Mouse (Mus musculus) midbrain, embryonic 11.5 days (tissue): ENCODE measurements around the gene Gm49378. TPM values are rescaled to one million over a fixed set of nuclear protein-coding genes. Genes with fewer than 3 reads are reported as not detected.

Experiments
- ATAC-seq: fragments of 200-750 bp; cut with Nextera tagmentation; 2 replicates; pipeline ENCODE4 v1.8.0; 2017; ENCODE audit warnings: moderate TSS enrichment, moderate library complexity; ENCODE audit not compliant: low FRiP score
- DNase-seq: peaks from one replicate; pipeline ENCODE4 v3.0.0; 2015; ENCODE audit warnings: low spot score; ENCODE audit errors: missing footprints
- H3K27ac ChIP-seq: fragments of 300-500 bp; sonication (generic); 2 replicates; pipeline ENCODE4 v1.5.1; 2014; ENCODE audit warnings: low read depth, low read length
- H3K27me3 ChIP-seq: fragments of 300-500 bp; sonication (generic); 2 replicates; pipeline ENCODE4 v1.6.1; 2014; ENCODE audit warnings: mild to moderate bottlenecking, low read length, moderate library complexity, mixed read lengths; ENCODE audit not compliant: control insufficient read depth, insufficient read depth
- H3K36me3 ChIP-seq: fragments of 300-500 bp; sonication (generic); 2 replicates; pipeline ENCODE4 v1.6.1; 2014; ENCODE audit warnings: mild to moderate bottlenecking, low read length, moderate library complexity, mixed read lengths; ENCODE audit not compliant: control insufficient read depth, insufficient read depth
- H3K4me1 ChIP-seq: fragments of 300-500 bp; sonication (generic); 2 replicates; pipeline ENCODE4 v1.6.1; 2014; ENCODE audit warnings: low read length; ENCODE audit not compliant: control insufficient read depth, insufficient read depth
- H3K4me2 ChIP-seq: fragments of 300-500 bp; sonication (generic); 2 replicates; pipeline ENCODE4 v1.6.1; 2014; ENCODE audit warnings: mild to moderate bottlenecking, moderate library complexity
- H3K4me3 ChIP-seq: fragments of 300-500 bp; sonication (generic); 2 replicates; pipeline ENCODE4 v1.5.1; 2014; ENCODE audit warnings: low read depth, low read length
- H3K9ac ChIP-seq: fragments of 300-500 bp; sonication (generic); 2 replicates; pipeline ENCODE4 v1.6.1; 2014; ENCODE audit warnings: low read length
- H3K9me3 ChIP-seq: fragments of 300-500 bp; sonication (generic); 2 replicates; pipeline ENCODE4 v1.6.1; 2016; ENCODE audit warnings: low read length; ENCODE audit not compliant: control insufficient read depth
- WGBS: fragments of 180-500 bp; shearing (Covaris S2); extraction: QIAGEN DNeasy Blood & Tissue Kit; methylation state at CpG from one replicate; pipeline ENCODE4 v1.1.7; 2014; 5-methylcytosine and 5-hydroxymethylcytosine counted together
- polyA plus RNA-seq: library from polyadenylated mRNA; unstranded; fragments of >200 nt; fragmentation: Nextera tagmentation; extraction: Ambion mirVana; gene quantifications from 2 replicates; pipeline ENCODE4 v1.2.1, GENCODE M21; 2014

Gm49378 gene
- polyA plus RNA-seq, 1 experiment from 2014 or later: 1.8 TPM

DNA sequence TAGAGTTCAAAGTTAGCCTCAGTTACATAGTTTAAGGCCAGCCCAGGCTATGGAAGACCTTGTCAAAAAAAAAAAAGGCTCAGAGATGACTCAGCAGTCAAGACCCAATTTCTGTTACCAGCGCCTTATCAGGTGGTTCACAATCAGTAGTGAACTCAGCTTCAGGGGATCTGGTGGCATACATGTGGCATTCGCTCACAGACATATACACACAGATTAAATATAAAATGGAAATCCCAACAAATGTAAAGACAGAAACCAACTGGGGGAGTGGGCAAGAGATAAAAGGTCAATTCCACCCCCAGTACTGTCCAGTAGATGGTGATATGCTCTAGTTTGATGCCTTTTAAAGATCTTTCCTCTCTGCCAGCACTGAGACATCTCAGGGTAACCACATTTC, 51.5 kb downstream of the Gm49378 start:
- peaks cover 5% of the 10 kb centered on the region; the same call in 1 of the 2 replicates for H3K36me3 ChIP-seq
- H3K27ac ChIP-seq: no peak overlapping the region
- no peak overlapping the region for H3K9ac ChIP-seq
- no peak overlapping the region for H3K4me2 ChIP-seq
- no peak overlapping the region for H3K4me3 ChIP-seq
- no peak for ATAC-seq
- no peaks in the 10 kb centered on the region for H3K9me3 ChIP-seq
- DNase-seq: no peak
- WGBS: 98% methylated on average over 2 of the region's 2 CpGs
- no peaks in the 10 kb centered on the region for H3K27me3 ChIP-seq
- peaks cover 7% of the 10 kb centered on the region for H3K4me1 ChIP-seq

DNA sequence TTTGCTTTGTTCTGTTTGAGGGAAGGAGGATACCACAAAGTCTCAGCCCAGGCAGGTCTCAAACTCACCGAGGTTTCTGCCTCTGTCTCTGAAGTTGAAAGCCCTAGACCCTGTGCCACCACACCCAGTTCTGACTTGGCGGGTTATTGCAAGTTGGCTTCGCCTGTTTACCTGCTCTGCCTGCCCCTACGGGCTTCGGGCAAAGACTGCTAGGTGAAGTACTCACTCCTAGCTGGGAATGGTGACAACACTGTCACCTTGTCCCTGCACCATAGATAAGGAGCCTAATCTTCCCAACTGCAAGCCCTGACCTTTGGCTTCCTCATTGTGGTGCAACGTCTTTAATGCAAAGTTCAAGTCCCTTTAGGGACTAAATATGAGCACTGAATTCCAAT, 52.1 kb downstream of the Gm49378 start:
- H3K27ac ChIP-seq: no peak overlapping the region
- H3K4me2 ChIP-seq: no peak overlapping the region; the same call in 1 of the 2 replicates
- H3K9ac ChIP-seq: no peak overlapping the region
- no peaks in the 10 kb centered on the region for H3K27me3 ChIP-seq
- H3K9me3 ChIP-seq: no peaks in the 10 kb centered on the region
- DNase-seq: no peak
- ATAC-seq: no peak
- 65% methylated on average over 6 of the region's 6 CpGs for WGBS
- H3K4me3 ChIP-seq: no peak overlapping the region
- peaks cover 9% of the 10 kb centered on the region; the same call in 1 of the 2 replicates for H3K36me3 ChIP-seq
- peaks cover 7% of the 10 kb centered on the region for H3K4me1 ChIP-seq

DNA sequence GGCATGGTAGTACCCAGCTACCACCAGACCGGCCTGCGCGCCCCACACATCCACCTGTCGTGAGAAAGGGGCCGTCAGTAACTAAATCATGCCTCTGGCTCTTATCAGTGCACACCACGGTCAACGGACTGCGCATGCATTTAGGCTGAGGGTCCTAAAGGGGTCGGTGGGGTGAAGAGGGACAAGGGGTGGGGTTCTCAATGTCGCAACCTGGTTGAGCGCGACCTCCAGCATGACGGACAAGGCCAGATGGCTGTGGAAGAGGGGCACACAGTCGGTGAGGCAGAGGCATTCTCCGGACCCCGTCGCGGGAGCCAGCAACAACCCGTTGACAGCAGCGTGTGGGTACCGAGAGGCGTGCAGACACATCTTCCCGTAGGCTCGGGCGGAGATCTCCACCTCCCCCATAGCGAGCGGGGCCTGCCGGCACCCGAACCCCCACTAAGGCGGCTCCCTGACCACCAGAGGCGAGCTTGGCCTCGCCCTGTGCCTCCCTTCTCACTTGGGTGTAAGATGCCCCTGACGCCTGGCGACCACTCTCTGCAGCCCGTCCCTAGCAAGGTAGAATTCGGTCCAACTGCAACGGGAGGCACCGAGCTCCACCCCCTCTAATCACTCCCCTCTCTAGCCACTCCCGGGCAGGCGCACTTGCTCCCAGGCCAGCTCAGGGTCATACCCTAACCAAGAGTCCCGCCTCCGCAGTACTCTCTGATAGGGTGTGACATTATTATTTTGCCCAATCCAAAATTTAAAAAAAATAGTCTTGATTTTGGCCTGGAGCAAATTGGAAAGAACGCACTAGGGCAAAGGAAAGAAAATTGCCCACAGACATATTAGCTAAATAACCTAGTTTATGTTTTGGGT, 52.8 kb downstream of the Gm49378 start, which contains the start of gene Emc9:
Emc9 (minus strand) TSS at position 601 of the 864 bp plus-strand sequence.
- peak; percentile 75 for ATAC-seq
- Histone ChIP-seq H3K9me3 (no peaks in the 10 kb centered on the region), H3K4me1 (peaks cover 2% of the 10 kb centered on the region), H3K36me3 (peaks cover 9% of the 10 kb centered on the region; the same call in 1 of the 2 replicates), H3K4me3 (peak within 1 kb of the TSS; percentile 43), H3K27me3 (no peaks in the 10 kb centered on the region), H3K4me2 (peak within 1 kb of the TSS; percentile 60), H3K27ac (no peak within 1 kb of the TSS), H3K9ac (peak within 1 kb of the TSS; percentile 65)
- WGBS: 2% methylated on average over 43 of the region's 43 CpGs
- peak; percentile 89 for DNase-seq

DNA sequence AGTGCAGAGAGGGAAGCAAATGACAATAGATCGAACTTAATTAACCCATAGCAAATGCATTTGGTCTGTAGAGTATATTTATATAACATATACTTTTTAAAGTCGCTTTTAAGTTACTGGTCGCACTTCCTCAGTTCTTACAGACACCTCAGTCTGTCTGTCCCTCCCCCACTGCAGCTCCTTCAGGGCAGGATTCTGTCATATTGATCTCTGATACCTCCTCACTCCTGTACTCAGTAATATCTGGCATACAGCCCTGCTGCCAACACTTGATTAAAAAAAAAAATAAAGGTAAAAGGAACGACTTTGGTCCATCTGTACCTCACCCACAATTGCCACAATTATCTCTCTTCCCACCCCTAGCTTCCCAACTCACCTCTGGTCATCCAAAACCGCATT, 53.4 kb downstream of the Gm49378 start:
- H3K9me3 ChIP-seq: no peaks in the 10 kb centered on the region
- H3K27ac ChIP-seq: no peak overlapping the region
- H3K4me1 ChIP-seq: peaks cover 2% of the 10 kb centered on the region
- peak overlapping the region; percentile 60 for H3K4me2 ChIP-seq
- no peaks in the 10 kb centered on the region for H3K27me3 ChIP-seq
- DNase-seq (no peak), ATAC-seq (no peak)
- H3K4me3 ChIP-seq: peak overlapping the region; percentile 43
- peak overlapping the region; percentile 65 for H3K9ac ChIP-seq
- 31% methylated on average over 5 of the region's 5 CpGs for WGBS
- H3K36me3 ChIP-seq: peaks cover 9% of the 10 kb centered on the region; the same call in 1 of the 2 replicates

DNA sequence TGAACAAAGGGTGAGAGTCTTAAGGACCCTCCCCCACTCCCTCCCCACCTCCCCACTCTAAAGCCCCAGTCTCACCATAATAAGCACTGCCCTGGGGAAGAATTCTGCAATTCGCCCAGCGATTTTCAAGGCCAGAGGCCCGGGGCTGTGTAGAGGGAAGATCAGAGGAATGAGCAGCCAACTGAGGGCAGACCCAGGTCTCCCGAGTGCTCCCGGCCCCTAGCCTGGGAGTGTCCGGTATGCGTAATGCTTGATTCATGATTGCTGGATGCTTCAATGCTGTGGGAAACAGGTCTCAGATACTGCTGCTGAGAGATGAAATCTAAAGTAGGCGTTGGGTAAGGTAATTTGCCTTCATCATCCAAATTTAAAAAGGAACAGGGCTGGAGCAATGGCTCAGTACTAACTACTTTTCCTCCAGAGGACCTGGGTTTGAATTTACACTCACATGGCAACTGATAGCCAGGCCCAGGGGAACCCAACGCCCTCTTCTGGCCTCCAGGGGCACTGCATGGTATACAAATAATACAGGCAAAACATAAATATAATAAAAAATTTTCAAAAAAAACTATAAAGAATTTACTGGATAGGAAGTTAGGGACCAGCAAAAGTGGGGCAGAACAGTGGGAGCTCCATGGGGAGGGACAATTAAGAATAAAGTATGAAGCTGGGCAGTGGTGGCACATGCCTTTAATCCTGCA, 55.6 kb downstream of the Gm49378 start:
- no peak overlapping the region for H3K9ac ChIP-seq
- no peaks in the 10 kb centered on the region for H3K9me3 ChIP-seq
- ATAC-seq (no peak), DNase-seq (no peak)
- WGBS: 75% methylated on average over 9 of the region's 9 CpGs
- no peak overlapping the region for H3K4me2 ChIP-seq
- no peak overlapping the region for H3K4me3 ChIP-seq
- no peaks in the 10 kb centered on the region for H3K27me3 ChIP-seq
- H3K36me3 ChIP-seq: peaks cover 9% of the 10 kb centered on the region; the same call in 1 of the 2 replicates
- peaks cover 13% of the 10 kb centered on the region for H3K4me1 ChIP-seq
- no peak overlapping the region for H3K27ac ChIP-seq

DNA sequence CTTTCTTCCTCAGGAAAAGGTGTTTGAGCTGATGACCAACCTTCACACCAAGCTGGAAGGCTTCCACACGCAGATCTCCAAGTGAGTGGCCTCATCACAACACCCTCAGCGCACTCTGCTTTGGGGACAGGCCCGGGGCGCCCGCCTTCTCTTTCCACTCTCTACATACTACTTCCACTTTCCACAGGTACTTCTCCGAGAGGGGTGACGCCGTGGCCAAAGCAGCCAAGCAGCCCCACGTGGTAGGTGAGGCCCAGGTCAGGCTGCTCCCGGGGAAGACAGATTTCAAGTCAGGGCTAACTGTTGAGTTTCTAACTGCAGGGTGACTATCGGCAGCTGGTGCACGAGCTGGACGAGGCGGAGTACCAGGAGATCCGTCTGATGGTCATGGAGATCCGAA, 57.0 kb downstream of the Gm49378 start:
- no peak overlapping the region; the same call in 1 of the 2 replicates for H3K27ac ChIP-seq
- H3K4me2 ChIP-seq: no peak overlapping the region
- H3K4me3 ChIP-seq: no peak overlapping the region
- no peak for ATAC-seq
- H3K36me3 ChIP-seq: peaks cover 9% of the 10 kb centered on the region; the same call in 1 of the 2 replicates
- DNase-seq: no peak
- no peak overlapping the region for H3K9ac ChIP-seq
- no peaks in the 10 kb centered on the region for H3K9me3 ChIP-seq
- no peaks in the 10 kb centered on the region for H3K27me3 ChIP-seq
- 94% methylated on average over 16 of the region's 16 CpGs for WGBS
- H3K4me1 ChIP-seq: peaks cover 13% of the 10 kb centered on the region

DNA sequence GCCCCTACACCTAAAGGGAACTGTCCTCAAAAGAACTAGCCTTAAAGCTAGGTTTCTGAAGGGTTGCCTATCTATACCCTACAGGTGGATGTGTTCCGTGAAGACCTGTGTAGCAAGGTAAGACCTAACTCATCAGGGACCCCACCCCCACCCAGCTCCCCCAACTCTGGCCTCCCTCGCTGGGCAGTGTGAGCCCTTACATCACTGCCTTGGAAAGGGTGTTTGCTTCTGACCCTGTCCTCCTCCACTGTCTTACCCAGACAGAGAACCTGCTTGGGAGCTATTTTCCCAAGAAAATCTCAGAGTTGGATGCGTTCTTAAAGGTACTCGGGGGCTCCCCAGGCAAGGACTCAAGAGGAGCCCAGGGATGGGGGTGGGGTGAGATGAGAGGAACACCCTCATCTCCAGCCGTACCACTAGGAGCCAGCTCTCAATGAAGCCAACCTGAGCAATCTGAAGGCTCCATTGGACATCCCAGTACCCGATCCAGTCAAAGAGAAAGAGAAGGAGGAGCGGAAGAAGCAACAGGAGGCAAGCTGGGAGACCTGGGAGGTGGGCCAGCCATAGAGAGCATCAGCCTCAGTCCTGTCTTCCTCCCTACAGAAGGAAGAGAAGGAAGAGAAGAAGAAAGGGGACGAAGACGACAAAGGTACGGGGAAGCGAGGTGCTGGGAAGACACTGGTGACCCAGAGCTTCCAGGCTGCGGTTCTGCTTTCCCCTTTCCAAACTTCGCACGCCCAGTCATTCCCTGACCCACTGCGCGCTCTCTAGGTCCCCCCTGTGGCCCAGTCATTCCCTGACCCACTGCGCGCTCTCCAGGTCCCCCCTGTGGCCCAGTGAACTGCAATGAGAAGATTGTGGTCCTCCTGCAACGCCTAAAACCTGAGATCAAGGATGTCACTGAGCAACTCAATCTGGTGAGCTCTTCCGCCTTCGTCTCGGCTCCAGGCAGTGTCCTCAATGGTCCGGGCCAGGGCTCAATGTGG, 57.9 kb downstream of the Gm49378 start:
- Histone ChIP-seq H3K9ac (no peak overlapping the region), H3K27me3 (no peaks in the 10 kb centered on the region), H3K27ac (no peak overlapping the region), H3K4me1 (peaks cover 13% of the 10 kb centered on the region), H3K4me2 (no peak overlapping the region), H3K4me3 (no peak overlapping the region), H3K9me3 (no peaks in the 10 kb centered on the region), H3K36me3 (peaks cover 9% of the 10 kb centered on the region; the same call in 1 of the 2 replicates)
- ATAC-seq (no peak), DNase-seq (no peak)
- 81% methylated on average over 23 of the region's 23 CpGs for WGBS
